Mouse (Mus musculus) forebrain, embryonic 10.5 days (tissue): ENCODE data around the gene Snapin. TPM values are rescaled to one million over a fixed set of nuclear protein-coding genes. Genes with fewer than 3 reads are reported as not detected.

ENCODE experiments used
- DNase-seq: peaks from one replicate; pipeline ENCODE4 v3.0.0-alpha.2; 2017; ENCODE audit warnings: low spot score; ENCODE audit errors: extremely low spot score
- H3K27ac ChIP-seq: fragments of 300-500 bp; sonication (generic); 2 replicates; pipeline ENCODE4 v1.5.1; 2016; ENCODE audit warnings: mild to moderate bottlenecking
- H3K27me3 ChIP-seq: fragments of 300-500 bp; sonication (generic); 2 replicates; pipeline ENCODE4 v1.6.1; 2016; ENCODE audit warnings: mild to moderate bottlenecking; ENCODE audit not compliant: poor library complexity, severe bottlenecking
- H3K36me3 ChIP-seq: fragments of 300-500 bp; sonication (generic); replicated peaks from 2 replicates; pipeline ENCODE4 v1.6.1; 2016; ENCODE audit warnings: mild to moderate bottlenecking, moderate library complexity
- H3K4me1 ChIP-seq: fragments of 300-500 bp; sonication (generic); 2 replicates; pipeline ENCODE4 v1.6.1; 2016
- H3K4me3 ChIP-seq: fragments of 300-500 bp; sonication (generic); 2 replicates; pipeline ENCODE4 v1.5.1; 2016; ENCODE audit warnings: mild to moderate bottlenecking, moderate library complexity
- H3K9me3 ChIP-seq: fragments of 300-500 bp; sonication (generic); 2 replicates; pipeline ENCODE4 v1.6.1; 2016; ENCODE audit warnings: mild to moderate bottlenecking, moderate library complexity
- WGBS: fragments of 180-500 bp; shearing (Covaris S2); methylation state at CpG from one replicate; pipeline ENCODE4 v1.1.7; 2016; 5-methylcytosine and 5-hydroxymethylcytosine counted together
- polyA plus RNA-seq: library from polyadenylated mRNA; unstranded; fragments of >200 nt; fragmentation: Nextera tagmentation; extraction: Ambion mirVana; gene quantifications from 2 replicates; pipeline ENCODE4 v1.2.1, GENCODE M21; 2016

The Snapin gene
- polyA plus RNA-seq, 1 experiment from 2014 or later = 58.9 TPM

DNA sequence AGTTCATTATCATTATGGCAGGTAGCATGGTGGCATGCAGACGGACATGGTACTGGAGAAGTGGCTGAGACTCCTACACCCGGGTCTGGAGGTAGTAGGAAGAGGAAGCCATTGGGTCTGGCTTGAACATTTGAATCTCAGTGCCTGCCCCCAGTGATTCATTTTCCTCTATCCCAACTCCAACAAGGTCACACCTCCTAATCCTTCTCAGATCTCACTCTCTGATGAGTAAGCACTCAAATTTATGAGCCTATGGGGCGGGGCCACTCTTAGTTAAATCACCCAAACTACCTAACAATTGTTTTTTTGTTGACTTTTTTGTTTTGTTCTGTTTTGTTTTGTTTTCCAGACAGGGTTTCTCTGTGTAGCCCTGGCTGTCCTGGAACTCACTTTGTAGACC, 46.9 kb downstream of the Snapin start:
- H3K27ac ChIP-seq = no peak overlapping the region
- H3K27me3 ChIP-seq = no peaks in the 10 kb centered on the region
- H3K36me3 ChIP-seq = no peaks in the 10 kb centered on the region
- no peaks in the 10 kb centered on the region; the same call in 1 of the 2 replicates for H3K9me3 ChIP-seq
- no peak overlapping the region for H3K4me3 ChIP-seq
- DNase-seq = no peak
- peaks cover 32% of the 10 kb centered on the region for H3K4me1 ChIP-seq
- 90% methylated on average over 3 of the region's 3 CpGs for WGBS

DNA sequence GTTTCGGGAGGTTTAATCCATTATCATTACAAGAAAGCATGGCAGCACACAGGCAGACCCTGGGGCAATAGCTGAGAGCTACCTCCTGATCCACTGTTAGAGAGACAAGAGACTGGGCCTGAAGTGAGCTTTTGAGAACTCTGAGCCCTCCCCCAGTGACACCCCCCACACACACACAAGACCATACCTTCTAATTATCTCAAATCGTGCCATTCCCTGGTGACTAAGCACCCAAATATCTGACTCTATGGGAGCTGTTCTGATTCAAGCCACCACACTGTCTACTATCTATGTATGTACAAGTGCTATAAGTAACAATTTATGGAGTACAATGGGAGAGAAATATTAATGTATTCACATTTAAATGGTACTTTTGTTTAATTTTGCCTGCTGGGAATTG, 50.1 kb downstream of the Snapin start:
- Histone ChIP-seq H3K27me3 (no peaks in the 10 kb centered on the region), H3K4me3 (no peak overlapping the region), H3K27ac (no peak overlapping the region), H3K4me1 (peaks cover 3% of the 10 kb centered on the region), H3K36me3 (no peaks in the 10 kb centered on the region), H3K9me3 (no peaks in the 10 kb centered on the region; the same call in 1 of the 2 replicates)
- DNase-seq = no peak
- WGBS = 89% methylated on average over 2 of the region's 2 CpGs

Other genes with a start within 250 kb of the Snapin start
- gene Creb3l4, start 247.5 kb downstream of the Snapin start, polyA plus RNA-seq = 4.5 and 5.8 TPM in 2 replicates
- gene Slc39a1, start 242.9 kb downstream of the Snapin start, polyA plus RNA-seq = 69.6 and 75.4 TPM in 2 replicates
- gene Crtc2, start 236.9 kb downstream of the Snapin start, polyA plus RNA-seq = 21.3 and 26.4 TPM in 2 replicates
- gene Dennd4b, start 225.8 kb downstream of the Snapin start, polyA plus RNA-seq = 7.0 and 7.2 TPM in 2 replicates
- gene Gatad2b, start 197.9 kb downstream of the Snapin start, polyA plus RNA-seq = 12.4 and 14.4 TPM in 2 replicates
- 18.8 and 20.9 TPM in 2 replicates for gene Slc27a3, start 101.1 kb downstream of the Snapin start, polyA plus RNA-seq
- 40.9 and 41.9 TPM in 2 replicates for gene Ints3, start 57.4 kb downstream of the Snapin start, polyA plus RNA-seq
- 2.0 and 2.3 TPM in 2 replicates for gene Npr1, start 25.2 kb downstream of the Snapin start, polyA plus RNA-seq
- gene Ilf2, start 14.9 kb downstream of the Snapin start, polyA plus RNA-seq = 344 and 355 TPM in 2 replicates
- 176 and 192 TPM in 2 replicates for gene Chtop, start 18.5 kb upstream of the Snapin start, polyA plus RNA-seq
- 4.4 and 7.9 TPM in 2 replicates for gene S100a1, start 23.4 kb upstream of the Snapin start, polyA plus RNA-seq
- 7.8 and 8.2 TPM in 2 replicates for gene S100a13, start 23.4 kb upstream of the Snapin start, polyA plus RNA-seq
- gene S100a14, start 35.8 kb upstream of the Snapin start, polyA plus RNA-seq = not detected in 2 replicates
- 25.8 and 26.5 TPM in 2 replicates for gene S100a16, start 46.2 kb upstream of the Snapin start, polyA plus RNA-seq
- not detected in 2 replicates for gene S100a3, start 69.5 kb upstream of the Snapin start, polyA plus RNA-seq
- not detected in 2 replicates for gene S100a2, start 99.2 kb upstream of the Snapin start, polyA plus RNA-seq
- not detected in 2 replicates for gene Gm42674, start 110.9 kb upstream of the Snapin start, polyA plus RNA-seq
- 0.47 TPM in 1 of 2 replicates, not detected in the other for gene S100a4, start 112.7 kb upstream of the Snapin start, polyA plus RNA-seq
- gene S100a5, start 117.5 kb upstream of the Snapin start, polyA plus RNA-seq = not detected in 2 replicates
- gene S100a6, start 121.8 kb upstream of the Snapin start, polyA plus RNA-seq = 22.4 and 23.2 TPM in 2 replicates
- gene S100a7a, start 163.0 kb upstream of the Snapin start, polyA plus RNA-seq = not detected in 2 replicates
- gene S100a8, start 177.9 kb upstream of the Snapin start, polyA plus RNA-seq = 0.33 TPM in 1 of 2 replicates, not detected in the other
- not detected in 2 replicates for gene S100a9, start 204.7 kb upstream of the Snapin start, polyA plus RNA-seq
- not detected in 2 replicates for gene Pglyrp4, start 235.9 kb upstream of the Snapin start, polyA plus RNA-seq